Mouse (Mus musculus): Measurements from ENCODE around the gene Ctf2. TPM values are rescaled to one million over a fixed set of nuclear protein-coding genes. Genes with fewer than 3 reads are reported as not detected.

The Ctf2 gene
- total and polyA plus RNA-seq, 3 experiments, result 0.39 to 1.0 TPM; not detected in 1

GRCm38 (mm10) chr7:127748235-127748560, 16.2 kb upstream of the Ctf2 start:
- no peak for TF ChIP-seq UBTF (IDR thresholded peaks at IDR 0.05; ENCODE audit: borderline replicate concordance, insufficient read depth, low read depth, low read length)
- TF ChIP-seq RCOR1 (IDR thresholded peaks at IDR 0.05; ENCODE audit: low read depth, low read length), result no peak
- no peak for TF ChIP-seq USF1 (IDR thresholded peaks at IDR 0.05; ENCODE audit: low read depth, low read length)
- no peak for TF ChIP-seq ZC3H11A (IDR thresholded peaks at IDR 0.05; ENCODE audit: low read depth, low read length)
- TF ChIP-seq SMC3 (IDR thresholded peaks at IDR 0.05; ENCODE audit: low read depth, low read length), result no peak
- TF ChIP-seq CTCF (IDR thresholded peaks at IDR 0.05 in 2 of 3, conservative IDR thresholded peaks at IDR 0.05 in 1 of 3; ENCODE audit: control insufficient read depth in 1 of 3, insufficient read depth in 1 of 3, low read depth in 2 of 3, low read length in 3 of 3, poor library complexity in 1 of 3, severe bottlenecking in 1 of 3), result no peak
- TF ChIP-seq NRF1 (IDR thresholded peaks at IDR 0.05; ENCODE audit: insufficient read depth, low read depth, low read length, poor library complexity, severe bottlenecking), result no peak
- no peak for TF ChIP-seq MAX (IDR thresholded peaks at IDR 0.05; ENCODE audit: low read length)
- no peak for TF ChIP-seq ZKSCAN1 (IDR thresholded peaks at IDR 0.05; ENCODE audit: low read depth, low read length)
- no peak for TF ChIP-seq JUND (IDR thresholded peaks at IDR 0.05; ENCODE audit: low read depth, low read length)
- TF ChIP-seq MYC (IDR thresholded peaks at IDR 0.05; ENCODE audit: low read depth, low read length), result no peak
- TF ChIP-seq CHD2 (IDR thresholded peaks at IDR 0.05; ENCODE audit: low read length), result no peak
- no peak for TF ChIP-seq ELF1 (IDR thresholded peaks at IDR 0.05; ENCODE audit: low read depth, low read length)
- TF ChIP-seq BHLHE40 (IDR thresholded peaks at IDR 0.05; ENCODE audit: borderline replicate concordance, low read depth, low read length), result no peak
- no peak for TF ChIP-seq CHD1 (IDR thresholded peaks at IDR 0.05; ENCODE audit: low read depth, low read length)
- TF ChIP-seq TAL1 (IDR thresholded peaks at IDR 0.05; ENCODE audit: low read length), result no peak
- TF ChIP-seq POLR2AphosphoS5 (IDR thresholded peaks at IDR 0.05; ENCODE audit: borderline replicate concordance, low read depth, low read length), result no peak
- Histone ChIP-seq H3K4me1 (ENCODE audit: control insufficient read depth in 1 of 2, insufficient read depth in 2 of 2, low read length in 2 of 2) (peaks cover 0 to 8% of the 10 kb centered on the region in 2 experiments; a peak in 1 of 4 replicates), H3K4me3 (ENCODE audit: control insufficient read depth in 1 of 2, insufficient read depth in 1 of 2, low read depth in 2 of 2, low read length in 2 of 2) (no peak overlapping the region), H3K27ac (ENCODE audit: control insufficient read depth, low read depth, low read length) (no peak overlapping the region), H3K9ac (ENCODE audit: control insufficient read depth, low read depth, low read length, poor library complexity, severe bottlenecking) (no peak overlapping the region), H3K9me3 (replicated peaks; ENCODE audit: insufficient read depth, low read length) (no peaks in the 10 kb centered on the region), H3K36me3 (ENCODE audit: control insufficient read depth in 1 of 2, insufficient read depth in 2 of 2, low read length in 2 of 2) (peaks cover 2 to 6% of the 10 kb centered on the region in 2 experiments; a peak in 2 of 4 replicates), H3K27me3 (ENCODE audit: control insufficient read depth in 1 of 2, insufficient read depth in 2 of 2, low read length in 2 of 2) (no peaks in the 10 kb centered on the region), H3K79me2 (ENCODE audit: control insufficient read depth, insufficient read depth, low read length, poor library complexity) (peaks cover 2% of the 10 kb centered on the region; the same call in 1 of the 2 replicates)
- no peak for DNase-seq (ENCODE audit: low read depth, low spot score)

- H3K79me2 ChIP-seq (ENCODE audit: control insufficient read depth, insufficient read depth, low read length, poor library complexity), result peaks cover 2% of the 10 kb centered on the region; the same call in 1 of the 2 replicates
- H3K4me3 ChIP-seq (ENCODE audit: control insufficient read depth in 1 of 2, insufficient read depth in 1 of 2, low read depth in 2 of 2, low read length in 2 of 2), result no peak overlapping the region; a peak in 1 of 4 replicates
- DNase-seq (ENCODE audit: low read depth, low spot score), result no peak
- H3K27me3 ChIP-seq (ENCODE audit: control insufficient read depth in 1 of 2, insufficient read depth in 2 of 2, low read length in 2 of 2), result no peaks in the 10 kb centered on the region
- H3K27ac ChIP-seq (ENCODE audit: control insufficient read depth, low read depth, low read length), result no peak overlapping the region
- H3K9me3 ChIP-seq (replicated peaks; ENCODE audit: insufficient read depth, low read length), result no peaks in the 10 kb centered on the region
- peaks cover 0 to 8% of the 10 kb centered on the region in 2 experiments; a peak in 1 of 4 replicates for H3K4me1 ChIP-seq (ENCODE audit: control insufficient read depth in 1 of 2, insufficient read depth in 2 of 2, low read length in 2 of 2)
- TF ChIP-seq RAD21 (IDR thresholded peaks at IDR 0.05; ENCODE audit: low read depth, low read length) (no peak), UBTF (IDR thresholded peaks at IDR 0.05; ENCODE audit: borderline replicate concordance, insufficient read depth, low read depth, low read length) (no peak), TBP (IDR thresholded peaks at IDR 0.05; ENCODE audit: low read depth, low read length) (no peak), TAL1 (IDR thresholded peaks at IDR 0.05; ENCODE audit: low read length) (no peak), ETS1 (IDR thresholded peaks at IDR 0.05; ENCODE audit: low read depth, low read length) (no peak), POLR2AphosphoS5 (IDR thresholded peaks at IDR 0.05; ENCODE audit: borderline replicate concordance, low read depth, low read length) (no peak), BHLHE40 (IDR thresholded peaks at IDR 0.05; ENCODE audit: borderline replicate concordance, low read depth, low read length) (no peak), ELF1 (IDR thresholded peaks at IDR 0.05; ENCODE audit: low read depth, low read length) (no peak), MYB (IDR thresholded peaks at IDR 0.05; ENCODE audit: low read depth, low read length) (no peak), ZNF384 (IDR thresholded peaks at IDR 0.05; ENCODE audit: low read depth, low read length) (no peak), USF2 (IDR thresholded peaks at IDR 0.05; ENCODE audit: borderline replicate concordance in 1 of 2, insufficient read depth in 1 of 2, low read depth in 1 of 2, low read length in 2 of 2) (no peak), ZC3H11A (IDR thresholded peaks at IDR 0.05; ENCODE audit: low read depth, low read length) (no peak), GATA1 (IDR thresholded peaks at IDR 0.05; ENCODE audit: low read depth, low read length) (no peak), POLR2AphosphoS2 (IDR thresholded peaks at IDR 0.05; ENCODE audit: low read length) (no peak), ZKSCAN1 (IDR thresholded peaks at IDR 0.05; ENCODE audit: low read depth, low read length) (no peak), E2F4 (IDR thresholded peaks at IDR 0.05; ENCODE audit: borderline replicate concordance, low read depth, low read length) (no peak), NRF1 (IDR thresholded peaks at IDR 0.05; ENCODE audit: insufficient read depth, low read depth, low read length, poor library complexity, severe bottlenecking) (no peak), JUND (IDR thresholded peaks at IDR 0.05; ENCODE audit: low read depth, low read length) (no peak), MEF2A (IDR thresholded peaks at IDR 0.05; ENCODE audit: extremely low read depth, insufficient replicate concordance, low read depth, low read length, poor library complexity, severe bottlenecking) (no peak), MAFK (IDR thresholded peaks at IDR 0.05; ENCODE audit: borderline replicate concordance, low read depth, low read length) (no peak)
- H3K9ac ChIP-seq (ENCODE audit: control insufficient read depth, low read depth, low read length, poor library complexity, severe bottlenecking), result no peak overlapping the region
- peaks cover 2 to 6% of the 10 kb centered on the region in 2 experiments; a peak in 2 of 4 replicates for H3K36me3 ChIP-seq (ENCODE audit: control insufficient read depth in 1 of 2, insufficient read depth in 2 of 2, low read length in 2 of 2)
Measured at GRCm38 (mm10) chr7:127747559-127748234, 15.7 kb upstream of the Ctf2 start.
